Mouse (Mus musculus) heart, adult 2 months (tissue): ENCODE results near the gene Olfr866.

Source experiments
- CTCF ChIP-seq: fragments of 200-600 bp; IDR thresholded peaks from 2 replicates; pipeline ENCODE4 v1.8.1; 2022; ENCODE audit warnings: antibody characterized with exemption, mild to moderate bottlenecking, moderate library complexity
- EP300 ChIP-seq: fragments of 200-500 bp; IDR thresholded peaks from 2 replicates; pipeline ENCODE4 v1.6.1; 2011; ENCODE audit warnings: low read depth, low read length, control low read depth; ENCODE audit not compliant: insufficient read depth
- POLR2A ChIP-seq: fragments of 200-500 bp; IDR thresholded peaks from 2 replicates; pipeline ENCODE4 v1.6.1; 2011; ENCODE audit warnings: mild to moderate bottlenecking, low read depth, low read length, control low read depth; ENCODE audit not compliant: insufficient read depth

- TF ChIP-seq EP300 (no peak), CTCF (no peak), POLR2A (no peak)
Measured at GRCm38 (mm10) chr9:20073523-20074177, 45.8 kb upstream of the Olfr866 start.
